Mouse (Mus musculus): ENCODE measurements around the gene Gpr107.
"Not testable (repeated sequence)": the region's sequence is repeated elsewhere in the genome, so short reads cannot be mapped to it uniquely, and the experiment has no call there.

Gene Gpr107

DNA sequence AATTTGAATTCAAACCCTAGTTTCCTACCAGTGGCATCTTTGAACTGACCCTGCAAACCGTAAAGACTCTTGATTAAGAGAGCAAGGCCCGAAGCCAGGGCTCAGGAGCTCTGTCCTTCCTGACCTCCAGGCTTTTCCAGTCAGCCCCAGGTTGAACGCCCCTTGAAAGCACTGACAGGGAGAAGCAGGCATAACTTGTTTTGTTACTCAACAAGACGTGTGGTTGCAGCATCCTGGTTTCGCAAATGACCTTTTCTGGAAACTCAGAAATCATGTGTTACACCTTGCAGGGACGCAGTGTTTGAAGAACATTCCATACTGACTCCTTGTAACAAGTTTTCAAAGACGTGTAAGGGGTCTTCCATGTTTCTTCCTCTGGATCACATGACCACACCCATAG lies 5.1 kb upstream of the Gpr107 start:
- in situ Hi-C loops (cut with MboI, MseI), result loop anchor here in 1 of 2 experiments (5.0 kb wide), 1 partner anchor 125 kb away; no protein-coding TSS in a partner anchor

DNA sequence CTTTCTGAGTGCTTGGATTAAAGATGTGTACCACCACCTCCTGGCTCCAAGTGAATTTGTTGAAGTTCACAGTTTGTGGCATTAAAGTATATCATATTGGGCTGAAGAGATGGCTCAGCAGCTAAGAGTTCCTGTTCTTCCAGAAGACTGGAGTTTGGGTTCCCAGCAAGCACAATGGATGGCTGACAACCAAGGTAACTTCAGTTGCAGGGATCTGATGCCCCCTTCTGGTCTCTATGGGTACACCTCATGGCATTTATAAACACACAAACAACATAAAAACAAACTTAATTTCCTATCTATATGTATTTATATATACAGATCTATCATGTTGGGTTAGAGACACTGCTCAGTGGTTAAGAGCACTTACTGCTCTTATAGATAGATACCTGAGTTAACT lies 1.4 kb upstream of the Gpr107 start:
- in situ Hi-C loops (cut with MboI, MseI), result loop anchor here in 1 of 2 experiments (5.0 kb wide), 1 partner anchor 108 kb away; no protein-coding TSS in a partner anchor

DNA sequence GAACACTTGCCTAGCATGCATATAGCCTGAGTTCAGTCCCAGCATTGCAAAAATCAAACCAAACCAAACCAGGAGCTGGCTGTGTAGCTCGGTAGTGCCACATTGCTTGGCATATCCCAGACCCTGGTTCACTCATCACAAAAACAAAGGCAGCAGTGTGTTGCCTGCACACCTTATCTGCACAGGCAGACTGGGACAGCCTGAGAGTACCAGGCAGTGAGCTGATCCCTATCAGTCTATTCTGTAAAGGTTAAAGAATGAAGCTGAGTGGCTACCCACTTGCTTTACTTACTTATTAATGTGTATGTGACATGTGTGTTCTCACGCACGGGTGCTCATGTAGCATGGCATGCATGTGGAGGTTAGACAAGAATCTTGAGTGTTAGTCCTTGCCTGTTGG lies 4.7 kb downstream of the Gpr107 start:
- in situ Hi-C loops (cut with MboI, MseI), result no loop called here

DNA sequence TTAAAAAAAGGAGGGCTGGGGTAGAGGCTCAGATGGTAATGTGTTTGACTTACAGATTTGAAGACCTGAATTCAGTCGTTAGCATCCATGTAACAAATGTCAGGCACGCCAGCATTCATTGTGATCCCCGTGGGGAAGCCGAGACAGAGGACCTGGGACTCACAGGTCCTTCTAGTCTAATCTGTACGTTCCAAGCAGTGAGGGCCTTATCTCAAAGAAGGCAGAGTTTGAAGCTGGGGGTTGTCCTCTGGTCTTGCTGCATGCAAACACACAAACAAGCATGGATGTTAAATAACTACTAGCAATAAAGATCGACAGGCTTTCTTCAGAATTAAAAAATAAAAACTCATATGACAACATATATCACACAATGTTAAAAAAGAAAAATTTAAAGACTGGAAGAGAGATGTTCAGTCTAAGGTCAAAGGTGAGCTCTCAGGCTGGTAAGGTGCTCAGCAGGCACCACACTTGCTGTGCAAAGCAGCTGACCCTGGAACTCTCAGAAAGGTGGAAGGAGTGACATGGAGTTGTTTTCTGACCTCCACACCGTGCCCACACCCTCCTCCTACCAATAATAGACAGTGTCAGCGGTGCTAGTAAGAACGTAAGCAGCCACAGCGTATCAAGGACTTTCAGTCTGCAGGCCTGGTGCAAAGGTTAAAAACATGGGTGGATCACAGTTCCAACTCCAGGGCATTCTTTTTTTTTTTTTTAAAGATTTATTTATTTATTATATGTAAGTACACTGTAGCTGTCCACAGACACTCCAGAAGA lies 8.2 kb downstream of the Gpr107 start:
- in situ Hi-C loops (cut with MboI, MseI), result no loop called here

DNA sequence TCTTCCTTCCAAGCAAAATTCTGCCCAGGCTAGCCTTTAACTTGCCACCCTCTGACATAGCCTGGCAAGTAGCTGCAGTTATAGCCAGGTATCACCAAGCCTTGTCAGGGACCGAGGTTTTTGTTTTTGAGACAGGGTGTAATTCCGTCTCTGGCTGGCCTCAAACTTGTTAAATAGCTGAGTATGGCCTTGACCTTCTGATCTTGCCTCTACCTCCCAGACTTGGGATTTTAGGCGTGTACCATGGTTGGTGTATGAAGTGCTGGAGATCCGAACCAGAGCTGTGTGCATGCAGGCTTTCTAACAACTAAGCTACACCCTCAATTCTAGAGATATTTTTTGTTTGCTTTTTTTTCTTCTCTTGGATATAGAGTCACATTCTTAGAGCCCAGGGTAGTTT lies 9.5 kb downstream of the Gpr107 start:
- in situ Hi-C loops (cut with MboI, MseI), result no loop called here

DNA sequence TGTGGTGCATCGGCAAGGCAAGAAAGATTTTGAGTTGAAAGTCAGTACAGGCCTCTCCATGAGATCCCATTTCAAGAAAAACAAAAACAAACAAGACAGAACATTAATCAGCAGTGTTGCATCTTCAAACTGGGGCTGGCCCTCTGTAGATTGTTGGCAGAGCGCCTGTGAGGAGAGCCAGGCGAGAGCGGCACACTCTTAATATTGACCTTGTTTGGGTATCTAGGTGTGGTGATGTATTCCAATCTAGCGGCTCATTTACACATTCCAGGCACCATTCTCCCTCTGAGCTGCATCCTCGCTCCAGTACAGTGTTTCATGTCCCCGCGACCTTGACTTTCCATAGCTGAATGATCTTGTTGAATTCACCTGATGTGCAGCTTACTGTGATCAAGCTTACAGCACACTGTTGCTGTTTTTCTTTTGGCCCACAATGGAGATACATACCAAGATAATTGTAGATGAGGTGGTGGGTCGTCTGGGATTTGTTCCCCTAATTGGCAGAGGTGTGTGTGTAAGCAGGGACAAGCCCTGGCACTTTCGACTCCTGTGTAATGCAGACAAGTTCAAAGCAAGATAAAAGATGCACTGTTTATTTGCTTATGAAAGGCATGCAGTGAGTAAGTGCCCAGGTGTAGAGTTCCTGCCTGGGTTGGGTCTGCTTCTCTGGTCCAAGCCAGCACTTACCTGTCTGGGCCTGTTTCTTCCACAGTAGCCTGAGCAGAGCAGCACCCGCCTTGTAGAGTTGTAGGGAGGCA lies 11.4 kb downstream of the Gpr107 start:
- in situ Hi-C loops (cut with MboI, MseI), result no loop called here

DNA sequence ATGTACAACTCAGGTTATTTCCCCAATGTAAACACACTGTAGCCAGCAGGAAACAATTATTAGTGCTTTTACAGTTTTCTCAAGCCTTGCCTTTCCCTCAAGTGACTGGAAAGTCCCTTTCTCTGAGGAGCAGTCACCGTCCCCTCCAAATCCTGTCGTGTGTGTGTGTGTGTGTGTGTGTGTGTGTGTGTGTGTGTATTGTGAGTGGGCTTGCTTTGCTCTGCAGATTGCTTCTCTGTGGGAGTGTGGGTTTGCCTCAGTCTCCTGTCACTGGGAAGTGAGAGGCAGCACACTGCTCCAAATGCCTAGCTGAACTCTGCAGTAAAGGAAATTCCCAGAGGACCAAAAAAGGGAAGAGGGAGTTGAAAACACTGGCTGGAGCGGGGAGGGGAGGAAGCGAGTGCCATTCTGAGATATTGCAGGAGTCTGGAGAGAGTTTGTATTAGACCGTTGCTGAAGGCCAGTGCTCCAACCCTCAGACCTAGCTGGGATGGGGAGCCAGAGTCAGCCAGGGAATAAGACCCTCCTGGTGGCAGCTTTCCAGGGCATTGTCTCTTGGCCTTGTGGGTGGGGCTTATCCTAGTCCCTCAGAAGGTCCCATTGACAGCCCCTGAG lies 12.8 kb downstream of the Gpr107 start:
- in situ Hi-C loops (cut with MboI, MseI), result no loop called here

DNA sequence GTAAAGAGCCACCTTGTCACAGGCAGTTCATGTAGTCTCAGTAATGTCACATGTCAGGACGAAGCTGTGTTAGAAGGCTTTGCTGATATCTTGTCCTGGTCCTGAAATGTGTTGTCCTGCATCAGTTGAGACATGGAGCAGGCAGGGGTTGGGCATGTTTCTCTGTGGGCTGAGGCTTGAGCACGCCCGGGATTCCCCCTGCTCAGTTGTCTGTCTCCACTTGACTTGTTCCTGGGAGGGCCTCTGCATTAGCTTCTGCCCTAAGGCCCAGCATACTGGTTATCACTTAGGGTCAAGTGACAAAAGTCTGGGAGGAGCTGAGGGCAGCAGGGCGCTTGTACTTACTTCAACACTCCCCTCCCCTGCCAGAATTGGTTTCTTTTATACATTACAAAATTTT lies 13.4 kb downstream of the Gpr107 start:
- in situ Hi-C loops (cut with MboI, MseI), result no loop called here

DNA sequence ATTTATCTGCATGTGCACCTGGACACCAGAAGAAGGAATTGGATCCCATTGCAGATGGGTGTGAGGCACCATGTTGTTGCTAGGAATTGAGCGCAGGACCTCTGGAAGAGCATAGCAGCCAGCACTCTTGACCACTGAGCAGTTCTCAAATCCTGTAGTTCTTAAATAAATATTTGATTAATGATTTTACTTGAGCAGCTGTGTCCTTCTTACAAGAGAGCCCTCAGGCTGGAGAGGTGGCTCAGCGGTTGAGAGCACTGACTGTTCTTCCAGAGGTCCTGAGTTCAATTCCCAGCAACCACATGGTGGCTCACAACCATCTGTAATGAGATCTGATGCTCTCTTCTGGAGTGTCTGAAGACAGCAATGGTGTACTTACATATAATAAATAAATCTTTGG lies 15.5 kb downstream of the Gpr107 start:
- in situ Hi-C loops (cut with MboI, MseI), result not testable (repeated sequence)

DNA sequence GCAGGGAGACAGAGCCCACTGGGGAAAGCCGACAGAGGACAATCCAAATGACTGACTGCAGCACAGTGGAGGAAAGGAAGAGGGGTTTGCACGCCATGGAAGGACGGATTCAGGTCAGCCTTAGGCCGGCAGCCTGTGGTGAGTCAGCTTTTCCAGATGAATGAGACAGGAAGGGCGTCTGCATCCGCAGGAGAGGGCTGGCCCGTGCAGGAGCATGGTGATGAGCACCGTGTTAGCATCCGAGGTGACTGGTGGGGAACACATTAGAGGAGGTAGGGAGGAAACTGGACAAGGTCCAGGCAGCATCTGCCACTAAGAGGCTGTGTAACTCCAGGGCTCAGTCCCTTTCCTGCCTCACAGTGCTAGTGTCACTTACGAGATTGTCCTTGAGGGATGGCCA lies 16.9 kb downstream of the Gpr107 start:
- in situ Hi-C loops (cut with MboI, MseI), result no loop called here

DNA sequence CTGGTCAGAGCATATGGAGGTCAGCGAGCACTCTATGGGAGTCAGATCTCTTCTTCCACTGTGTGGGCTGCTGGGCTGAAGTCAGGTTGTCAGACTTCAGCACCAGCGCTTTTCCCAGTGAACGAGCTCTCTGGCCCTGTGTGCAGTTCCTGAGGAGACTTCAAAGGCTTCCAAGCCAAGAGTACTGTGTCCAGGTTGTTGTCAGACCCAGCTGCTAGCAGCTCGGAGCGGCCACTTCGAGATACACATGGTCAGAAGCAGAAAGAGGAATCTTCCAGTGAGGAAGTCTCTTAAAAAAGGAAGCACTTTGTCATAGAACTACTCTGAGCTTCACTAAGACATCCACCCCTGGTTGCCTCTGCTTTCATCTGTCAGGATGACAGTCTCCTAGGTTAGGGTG lies 18.0 kb downstream of the Gpr107 start:
- in situ Hi-C loops (cut with MboI, MseI), result loop anchor here in 1 of 2 experiments (10.0 kb wide), 1 partner anchor 455 kb away; no protein-coding TSS in a partner anchor

DNA sequence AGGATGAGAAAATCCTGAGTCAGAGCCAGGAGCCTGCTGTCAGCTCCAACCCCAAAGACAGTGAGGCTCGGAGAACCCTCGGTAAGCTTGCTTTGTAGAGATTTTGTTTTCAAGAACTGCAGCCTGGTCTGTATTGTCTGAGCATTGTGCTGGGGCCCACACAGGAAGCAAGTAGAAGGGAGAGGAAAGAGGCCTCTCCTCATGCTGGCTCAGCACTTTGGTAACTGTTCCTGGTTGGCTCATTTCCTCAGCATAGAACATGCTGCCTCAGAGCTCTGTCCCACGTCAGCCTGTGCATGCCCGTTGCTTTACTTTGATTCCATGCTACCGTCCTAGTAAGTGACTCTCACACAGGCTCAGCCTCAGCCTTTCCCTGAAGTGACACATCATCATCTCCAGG lies 19.9 kb downstream of the Gpr107 start:
- in situ Hi-C loops (cut with MboI, MseI), result loop anchor here in 1 of 2 experiments (10.0 kb wide), 1 partner anchor 457 kb away; no protein-coding TSS in a partner anchor

DNA sequence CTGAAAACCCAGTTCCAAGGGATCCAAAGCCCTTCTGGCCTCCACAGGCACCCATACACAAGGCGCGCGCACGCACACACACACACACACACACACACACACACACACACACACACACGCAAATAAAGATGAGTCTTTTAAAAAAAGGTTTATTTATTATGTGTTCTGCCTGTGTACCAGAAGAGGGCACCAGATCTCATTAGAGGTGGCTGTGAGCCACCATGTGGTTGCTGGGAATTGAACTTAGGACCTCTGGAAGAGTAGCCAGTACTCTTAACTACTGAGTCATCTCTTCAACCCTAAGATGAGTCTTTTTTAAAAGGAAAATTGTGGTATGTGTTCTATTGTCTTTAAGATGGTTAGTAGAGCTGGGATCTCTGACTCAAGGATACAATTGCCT lies 20.4 kb downstream of the Gpr107 start:
- in situ Hi-C loops (cut with MboI, MseI), result loop anchor here in 1 of 2 experiments (10.0 kb wide), 1 partner anchor 458 kb away; no protein-coding TSS in a partner anchor

DNA sequence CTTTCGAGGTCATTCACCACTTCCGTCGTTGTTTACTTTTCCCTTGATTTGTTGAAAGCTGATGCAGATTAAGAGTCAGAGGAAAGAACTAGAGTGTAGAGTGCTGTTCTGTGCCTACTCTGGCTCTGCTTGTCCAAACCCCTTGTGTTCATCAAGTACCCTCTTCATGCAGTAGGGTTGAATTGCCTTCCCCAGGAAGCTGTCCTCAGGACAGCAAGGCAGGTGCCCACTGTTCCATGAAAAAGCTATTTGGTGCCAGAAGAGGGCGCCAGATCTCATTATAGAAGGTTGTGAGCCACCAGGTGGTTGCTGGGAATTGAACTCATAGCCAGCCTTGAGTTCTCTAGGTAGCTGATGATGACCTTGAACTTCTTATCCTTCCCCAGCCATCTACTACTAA lies 21.2 kb downstream of the Gpr107 start:
- in situ Hi-C loops (cut with MboI, MseI), result loop anchor here in 1 of 2 experiments (10.0 kb wide), 1 partner anchor 458 kb away; no protein-coding TSS in a partner anchor

DNA sequence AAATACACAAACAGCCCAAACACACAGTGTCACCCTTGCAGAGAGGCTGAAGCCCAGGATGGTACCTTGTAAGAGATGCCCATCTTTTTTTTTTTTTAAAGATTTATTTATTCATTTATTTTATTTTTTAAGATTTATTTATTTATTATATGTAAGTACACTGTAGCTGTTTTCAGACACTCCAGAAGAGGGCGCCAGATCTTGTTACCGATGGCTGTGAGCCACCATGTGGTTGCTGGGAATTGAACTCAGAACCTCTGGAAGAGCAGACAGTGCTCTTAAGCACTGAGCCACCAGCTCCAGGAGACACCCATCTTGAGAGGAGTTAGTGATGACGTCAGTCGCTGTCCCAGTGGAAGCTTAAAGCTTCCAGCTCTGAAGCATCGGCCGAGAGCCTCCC lies 26.5 kb downstream of the Gpr107 start:
- in situ Hi-C loops (cut with MboI, MseI), result loop anchor here in 1 of 2 experiments (10.0 kb wide), 1 partner anchor 464 kb away; no protein-coding TSS in a partner anchor

DNA sequence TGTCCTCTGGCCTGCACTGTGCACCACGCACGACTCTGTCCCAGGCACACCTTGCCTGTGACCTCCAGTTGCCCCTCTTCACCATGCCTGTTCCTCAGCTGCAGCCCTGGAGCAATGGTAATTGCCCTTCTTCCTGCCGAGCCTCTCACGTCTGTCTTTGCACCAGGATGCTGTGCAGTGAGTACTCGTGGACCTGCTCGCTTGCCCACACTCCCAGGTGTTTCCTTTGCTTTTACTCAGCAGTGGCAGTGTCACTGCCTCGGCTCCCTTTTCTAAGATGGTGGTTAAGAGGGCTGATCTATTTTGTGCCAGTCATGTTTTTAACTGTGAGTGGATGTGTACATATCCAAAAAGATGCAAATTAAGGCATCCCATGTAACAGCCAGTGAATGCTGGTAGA lies 27.4 kb downstream of the Gpr107 start:
- in situ Hi-C loops (cut with MboI, MseI), result loop anchor here in 1 of 2 experiments (10.0 kb wide), 1 partner anchor 465 kb away; no protein-coding TSS in a partner anchor

DNA sequence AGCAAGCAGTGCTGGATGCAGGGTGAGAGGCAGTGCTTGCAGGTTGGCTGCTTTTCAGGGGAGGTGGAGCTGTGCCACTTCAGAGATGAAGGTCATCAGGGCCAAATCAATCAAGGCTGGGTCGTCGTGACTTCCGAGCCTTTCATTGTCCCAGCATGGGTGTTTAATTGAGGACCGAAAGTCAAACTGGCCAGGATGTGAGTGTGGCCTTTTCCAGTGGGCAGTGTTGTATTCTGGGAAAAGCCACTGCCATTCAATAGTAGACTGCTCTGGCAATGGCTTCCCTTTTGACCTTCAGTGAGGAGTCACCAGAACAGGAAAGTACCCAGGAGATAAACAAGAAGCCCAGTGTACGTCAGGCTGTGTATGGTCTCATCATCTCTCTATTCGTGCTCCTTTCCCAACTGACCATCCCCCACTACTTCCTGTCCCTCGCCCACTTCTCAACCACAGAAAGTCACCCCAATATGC lies 28.0 kb downstream of the Gpr107 start:
- in situ Hi-C loops (cut with MboI, MseI), result no loop called here

DNA sequence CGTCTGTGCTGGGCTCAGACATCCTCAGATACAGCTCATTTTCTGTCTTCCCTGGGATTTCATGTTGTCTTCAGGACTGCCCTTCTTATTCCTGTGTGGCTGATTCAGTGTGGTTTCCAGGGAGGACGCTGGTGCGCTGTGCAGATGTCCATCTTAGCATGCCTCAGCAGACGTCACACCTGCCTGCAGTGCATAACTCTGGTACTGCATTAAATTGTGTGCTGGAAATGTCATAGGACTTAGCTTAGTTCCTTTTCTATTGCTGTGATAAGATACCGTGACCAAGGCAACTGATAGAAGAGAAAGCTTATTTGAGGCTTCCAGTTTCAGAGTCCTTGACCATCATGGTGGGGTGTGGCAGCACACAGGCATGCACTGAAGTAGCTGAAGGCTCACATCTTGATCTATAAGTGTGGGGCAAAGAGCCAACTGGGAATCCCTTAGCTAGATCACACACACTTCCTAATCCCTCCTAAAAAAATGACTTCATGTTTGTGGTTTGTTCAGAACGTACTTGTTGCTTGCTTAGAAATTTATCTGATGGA lies 30.7 kb downstream of the Gpr107 start:
- in situ Hi-C loops (cut with MboI, MseI), result no loop called here

DNA sequence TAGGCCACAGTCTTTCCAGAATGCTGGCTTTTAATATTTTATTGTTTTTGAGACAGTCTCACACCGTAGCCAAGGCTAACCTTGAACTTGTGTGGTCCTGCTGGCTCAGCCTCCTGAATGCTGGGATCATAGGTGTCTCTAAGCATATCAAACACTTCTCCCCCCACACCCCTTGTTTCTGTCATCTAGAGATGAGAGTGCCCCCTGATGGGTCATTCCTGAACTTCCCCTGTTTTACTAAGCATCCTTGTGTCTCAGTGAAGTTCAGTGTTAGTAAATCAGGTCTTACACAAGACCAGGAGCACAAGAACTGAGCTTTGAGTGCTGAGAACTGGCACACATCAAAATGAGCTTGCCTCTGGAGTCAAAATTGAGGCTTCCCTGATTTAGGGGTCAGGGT lies 31.7 kb downstream of the Gpr107 start:
- in situ Hi-C loops (cut with MboI, MseI), result no loop called here

DNA sequence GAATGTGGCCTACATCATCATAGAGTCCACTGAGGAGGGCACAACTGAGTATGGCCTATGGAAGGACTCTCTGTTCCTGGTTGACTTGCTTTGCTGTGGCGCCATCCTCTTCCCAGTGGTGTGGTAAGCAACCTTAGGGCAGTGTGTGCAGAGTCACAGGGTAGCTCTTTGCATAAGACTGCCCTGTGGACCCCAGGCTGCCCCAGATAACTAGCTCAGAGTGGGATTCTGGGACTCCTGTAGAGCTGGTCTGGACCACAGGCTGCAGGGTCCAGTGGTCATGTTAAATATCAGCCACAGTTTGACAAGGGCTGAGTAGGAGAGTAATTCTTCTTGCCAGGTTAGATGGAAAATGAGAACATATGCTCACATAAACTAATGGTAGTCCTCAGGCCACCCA lies 36.6 kb downstream of the Gpr107 start:
- in situ Hi-C loops (cut with MboI, MseI), result no loop called here

DNA sequence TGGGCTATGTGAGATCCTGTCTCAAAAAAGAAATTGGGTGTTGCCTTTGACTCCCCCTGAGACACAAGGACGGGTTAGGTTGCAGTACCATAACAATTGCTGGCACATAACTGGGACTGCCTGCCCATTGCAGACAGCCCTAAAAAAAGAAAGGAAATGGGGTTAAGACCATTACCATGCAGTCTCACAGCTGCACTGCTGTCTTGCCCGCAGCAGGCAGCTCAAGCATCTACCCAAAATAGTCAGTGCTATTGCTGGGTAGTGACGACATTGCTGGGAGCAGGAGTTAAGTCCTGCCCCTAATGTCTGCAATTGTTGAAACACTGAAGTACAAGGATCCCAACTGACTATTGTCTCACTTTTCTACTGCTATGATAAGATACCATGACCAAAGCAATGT lies 37.5 kb downstream of the Gpr107 start:
- in situ Hi-C loops (cut with MboI, MseI), result loop anchor here in 1 of 2 experiments (10.0 kb wide), 1 partner anchor 465 kb away; no protein-coding TSS in a partner anchor
